Mouse (Mus musculus) urinary bladder, postnatal 36 days (tissue): ENCODE data around the gene Fam118b.

Experiments
- DNase-seq, 2 experiments: peaks; one replicate each; pipeline ENCODE4 v3.0.0; 2022; ENCODE audit warnings: low spot score in 2 of 2, mixed read lengths in 1 of 2

The Fam118b gene

GRCm38 (mm10) chr9:35267146-35267975 lies at the start of gene Fam118b, which contains the start of gene Rpusd4:
Gene Fam118b, minus strand, starts transcription at chr9:35267805.
Gene Rpusd4, plus strand, starts transcription at chr9:35267865.
- peak; percentile 75 to 91 for DNase-seq

GRCm38 (mm10) chr9:35316771-35317211 lies 49.2 kb upstream of the Fam118b start:
- DNase-seq = no peak

- DNase-seq = no peak
These were observed 46.6 kb upstream of the Fam118b start for GRCm38 (mm10) chr9:35314254-35314653.

- no peak for DNase-seq
These were observed 46.0 kb upstream of the Fam118b start for GRCm38 (mm10) chr9:35313601-35314000.

- DNase-seq = peak; percentile 45 to 78
These were observed 44.9 kb upstream of the Fam118b start for GRCm38 (mm10) chr9:35312516-35312915.

- no peak for DNase-seq
These were observed 42.8 kb upstream of the Fam118b start for GRCm38 (mm10) chr9:35310377-35310776.

GRCm38 (mm10) chr9:35307461-35307860 lies 39.9 kb upstream of the Fam118b start:
- no peak for DNase-seq

GRCm38 (mm10) chr9:35302172-35302571 lies 34.6 kb upstream of the Fam118b start:
- DNase-seq = no peak

GRCm38 (mm10) chr9:35297791-35298190 lies 30.2 kb upstream of the Fam118b start:
- DNase-seq = no peak

GRCm38 (mm10) chr9:35293465-35293864 lies 25.9 kb upstream of the Fam118b start:
- no peak for DNase-seq

- no peak for DNase-seq
These were observed 23.3 kb upstream of the Fam118b start for GRCm38 (mm10) chr9:35290916-35291315.

- DNase-seq = no peak
These were observed 22.8 kb upstream of the Fam118b start for GRCm38 (mm10) chr9:35290417-35290816.

- no peak for DNase-seq
These were observed 22.4 kb upstream of the Fam118b start for GRCm38 (mm10) chr9:35289992-35290391.

GRCm38 (mm10) chr9:35286351-35286750 lies 18.7 kb upstream of the Fam118b start:
- no peak for DNase-seq

- no peak for DNase-seq
These were observed 16.7 kb upstream of the Fam118b start for GRCm38 (mm10) chr9:35284351-35284750.

- no peak for DNase-seq
These were observed 15.9 kb upstream of the Fam118b start for GRCm38 (mm10) chr9:35283415-35284069.

- no peak for DNase-seq
These were observed 15.2 kb upstream of the Fam118b start for GRCm38 (mm10) chr9:35282851-35283200.

GRCm38 (mm10) chr9:35282006-35282850 lies 14.6 kb upstream of the Fam118b start:
- peak; percentile 38 to 51 for DNase-seq

GRCm38 (mm10) chr9:35278451-35278850 lies 10.8 kb upstream of the Fam118b start:
- peak in 1 of 2 experiments; percentile 52 for DNase-seq

- no peak for DNase-seq
These were observed 10.3 kb upstream of the Fam118b start for GRCm38 (mm10) chr9:35277855-35278365.

GRCm38 (mm10) chr9:35267976-35268715 lies 541 bp upstream of the Fam118b start:
- no peak for DNase-seq
